Mouse (Mus musculus) ES-E14 (cell line): ENCODE results near the gene Prkcq. TPM values are rescaled to one million over a fixed set of nuclear protein-coding genes. Genes with fewer than 3 reads are reported as not detected.

Source experiments
- DNase-seq: peaks from one replicate; pipeline ENCODE4 v3.0.0-alpha.2; 2013; ENCODE audit warnings: low read depth, low spot score
- H3K27ac ChIP-seq: 2 replicates; pipeline ENCODE4 v1.5.1; 2012; ENCODE audit warnings: low read depth, mild to moderate bottlenecking, low read length, moderate library complexity, mixed read lengths; ENCODE audit not compliant: poor library complexity, insufficient read depth, severe bottlenecking
- H3K36me3 ChIP-seq: 2 replicates; pipeline ENCODE4 v1.6.1; 2012; ENCODE audit warnings: mild to moderate bottlenecking, low read length, moderate library complexity, mixed read lengths; ENCODE audit not compliant: control insufficient read depth, poor library complexity, insufficient read depth, severe bottlenecking
- H3K4me1 ChIP-seq, 2 experiments: fragments of 150-350 bp in 1 of 2; sonication (generic) in 1 of 2; 2 replicates each; pipeline ENCODE4 v1.6.1; 2012; ENCODE audit warnings: low read length in 2 of 2, mild to moderate bottlenecking in 1 of 2, mixed read lengths in 1 of 2; ENCODE audit not compliant: control insufficient read depth in 2 of 2, insufficient read depth in 2 of 2, poor library complexity in 1 of 2
- H3K4me3 ChIP-seq, 2 experiments: fragments of 150-350 bp in 1 of 2; sonication (generic) in 1 of 2; 2 replicates each; pipeline ENCODE4 v1.5.1; 2012; ENCODE audit warnings: low read length in 2 of 2, low read depth in 1 of 2, mild to moderate bottlenecking in 1 of 2, mixed read lengths in 1 of 2; ENCODE audit not compliant: insufficient read depth in 1 of 2, poor library complexity in 1 of 2, severe bottlenecking in 1 of 2
- H3K9ac ChIP-seq: 2 replicates; pipeline ENCODE4 v1.6.1; 2012; ENCODE audit warnings: low read depth, mild to moderate bottlenecking, low read length, mixed read lengths; ENCODE audit not compliant: poor library complexity, insufficient read depth, severe bottlenecking
- H3K9me3 ChIP-seq: fragments of 150-350 bp; sonication (generic); 2 replicates; pipeline ENCODE4 v1.6.1; 2012; ENCODE audit warnings: low read depth, mild to moderate bottlenecking, low read length; ENCODE audit not compliant: control insufficient read depth, insufficient read depth
- CHD2 ChIP-seq: IDR thresholded peaks from 2 replicates; pipeline ENCODE4 v1.6.1; 2014; ENCODE audit warnings: mild to moderate bottlenecking, low read depth, low read length, inconsistent platforms
- HCFC1 ChIP-seq: IDR thresholded peaks from 2 replicates; pipeline ENCODE4 v1.6.1; 2012; ENCODE audit warnings: low read length, inconsistent platforms, borderline replicate concordance; ENCODE audit not compliant: insufficient read depth
- MAFK ChIP-seq: IDR thresholded peaks from 2 replicates; pipeline ENCODE4 v1.6.1; 2014; ENCODE audit warnings: mild to moderate bottlenecking, low read depth, low read length, inconsistent platforms; ENCODE audit not compliant: insufficient read depth
- ZC3H11A ChIP-seq: IDR thresholded peaks from 2 replicates; pipeline ENCODE4 v1.6.1; 2012; ENCODE audit warnings: low read depth, mild to moderate bottlenecking, inconsistent platforms, low read length, borderline replicate concordance
- ZNF384 ChIP-seq: IDR thresholded peaks from 2 replicates; pipeline ENCODE4 v1.6.1; 2012; ENCODE audit warnings: low read depth, low read length, inconsistent platforms
- in situ Hi-C, 2 experiments: fragments of 600-800 bp; cut with MboI; formaldehyde crosslinking; loops; one replicate each; pipeline ENCODE4 v1.15.1; 2025; ENCODE audit warnings: low sequenced_read_pairs in 2 of 2, inconsistent platforms in 1 of 2; ENCODE audit not compliant: unreplicated experiment in 2 of 2
- total RNA-seq: library from RNA; depleted of rRNA; stranded (reverse); fragments of 300-350 nt; gene quantifications from 2 replicates; pipeline ENCODE4 v1.2.3, GENCODE M21; 2012

Prkcq gene
- total RNA-seq, 1 experiment, result 0.09 TPM

GRCm38 (mm10) chr2:11264836-11265235, 92.9 kb downstream of the Prkcq start:
- Histone ChIP-seq H3K36me3 (no peaks in the 10 kb centered on the region), H3K4me3 (no peak overlapping the region), H3K9me3 (no peaks in the 10 kb centered on the region), H3K9ac (no peak overlapping the region), H3K27ac (no peak overlapping the region), H3K4me1 (no peaks in the 10 kb centered on the region)
- no peak for TF ChIP-seq HCFC1
- TF ChIP-seq CHD2, result no peak
- TF ChIP-seq ZC3H11A, result no peak
- in situ Hi-C loops, result no loop called here
- no peak for DNase-seq

DNA sequence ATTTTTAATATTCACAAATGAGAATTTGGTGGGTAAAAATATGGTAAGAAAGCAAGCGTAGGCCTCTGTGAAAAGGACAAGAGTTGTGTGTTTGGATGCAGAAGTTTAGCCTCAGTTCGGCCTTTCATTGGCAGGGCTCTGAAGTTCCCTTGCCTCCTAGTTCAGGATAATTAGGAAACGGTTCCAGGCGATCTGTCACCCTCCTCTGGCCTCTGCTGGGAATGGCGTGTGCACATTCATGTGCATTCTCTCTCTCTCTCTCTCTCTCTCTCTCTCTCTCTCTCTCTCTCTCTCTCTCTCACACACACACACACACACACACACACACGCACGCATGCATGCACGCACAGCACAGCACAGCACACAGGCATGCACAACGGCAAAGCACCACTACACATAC, 93.5 kb downstream of the Prkcq start:
- Histone ChIP-seq H3K9ac (no peak overlapping the region), H3K4me1 (no peaks in the 10 kb centered on the region), H3K27ac (no peak overlapping the region), H3K36me3 (no peaks in the 10 kb centered on the region), H3K4me3 (no peak overlapping the region), H3K9me3 (no peaks in the 10 kb centered on the region)
- in situ Hi-C loops, result no loop called here
- no peak for DNase-seq
- TF ChIP-seq ZC3H11A (no peak), CHD2 (no peak), ZNF384 (no peak), MAFK (no peak), HCFC1 (no peak)

- no peak overlapping the region for H3K9ac ChIP-seq
These were observed 94.4 kb downstream of the Prkcq start for GRCm38 (mm10) chr2:11266294-11266693.

DNA sequence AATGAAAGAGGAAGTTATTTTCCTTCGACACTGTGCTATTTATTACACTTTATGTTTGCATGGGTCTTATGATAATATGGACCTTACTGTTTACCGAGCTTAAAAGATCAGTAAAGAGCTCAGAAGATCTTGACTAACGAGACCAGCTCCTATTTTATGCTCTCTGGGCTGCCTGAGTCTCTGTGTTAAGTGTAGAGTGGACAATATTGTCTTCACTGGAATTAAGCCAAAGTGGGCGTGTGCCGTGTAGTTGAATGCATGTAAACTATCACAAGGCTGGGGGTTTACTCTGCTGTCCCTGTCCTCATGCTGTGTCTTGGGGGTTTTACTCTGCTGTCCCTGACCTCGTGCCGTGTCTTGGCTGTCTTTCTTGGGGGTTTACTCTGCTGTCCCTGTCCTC, 107.1 kb downstream of the Prkcq start:
- Histone ChIP-seq H3K9ac (no peak overlapping the region), H3K4me3 (no peak overlapping the region), H3K27ac (no peak overlapping the region), H3K36me3 (no peaks in the 10 kb centered on the region), H3K4me1 (no peaks in the 10 kb centered on the region), H3K9me3 (no peaks in the 10 kb centered on the region)
- DNase-seq, result no peak
- in situ Hi-C loops, result no loop called here
- TF ChIP-seq MAFK (no peak), ZC3H11A (no peak), CHD2 (no peak), ZNF384 (no peak), HCFC1 (no peak)

More at GRCm38 (mm10) chr2:11266294-11266693, 94.4 kb downstream of the Prkcq start:
- no peak overlapping the region for H3K4me3 ChIP-seq
- no peak overlapping the region for H3K27ac ChIP-seq
- in situ Hi-C loops, result no loop called here
- H3K4me1 ChIP-seq, result no peaks in the 10 kb centered on the region
- TF ChIP-seq CHD2 (no peak), ZC3H11A (0 out of 2 replicates have a peak, but pooled peaks have one; percentile 17)
- DNase-seq, result peak; percentile 36
- no peaks in the 10 kb centered on the region for H3K9me3 ChIP-seq
- no peaks in the 10 kb centered on the region for H3K36me3 ChIP-seq

- H3K9ac ChIP-seq, result no peak overlapping the region
- in situ Hi-C loops, result loop anchor here in 1 of 2 experiments (10.0 kb wide), 1 partner anchor 165 kb away; no protein-coding TSS in a partner anchor
- no peak overlapping the region for H3K4me3 ChIP-seq
- TF ChIP-seq MAFK (peak; percentile 62), ZNF384 (no peak)
- DNase-seq, result no peak
- H3K27ac ChIP-seq, result no peak overlapping the region
- no peaks in the 10 kb centered on the region for H3K4me1 ChIP-seq
- H3K36me3 ChIP-seq, result no peaks in the 10 kb centered on the region
- no peaks in the 10 kb centered on the region for H3K9me3 ChIP-seq
These were observed 108.3 kb downstream of the Prkcq start for GRCm38 (mm10) chr2:11280247-11280646.
